Mouse (Mus musculus): ENCODE measurements around the gene Gm906.
A peak's percentile ranks its signal among the peaks of the same experiment; 100 is the strongest.
"Not testable (repeated sequence)": the region's sequence is repeated elsewhere in the genome, so short reads cannot be mapped to it uniquely, and the experiment has no call there.

Gene Gm906

GRCm38 (mm10) chr13:50250208-50250607 is at the start of gene Gm906:
Gm906 (minus strand) TSS chr13:50250308.
- DNase-seq: not testable (repeated sequence)

- DNase-seq: not testable (repeated sequence)
These were observed 33.2 kb upstream of the Gm906 start for GRCm38 (mm10) chr13:50283308-50283707.

- DNase-seq: no peak
These were observed 13.6 kb downstream of the Gm906 start for GRCm38 (mm10) chr13:50236487-50236886.

- peak in 1 of 2 experiments; percentile 39 for DNase-seq
These were observed 38.3 kb downstream of the Gm906 start for GRCm38 (mm10) chr13:50211842-50212241.

- not testable (repeated sequence) for DNase-seq
These were observed 39.9 kb downstream of the Gm906 start for GRCm38 (mm10) chr13:50210191-50210590.

- not testable (repeated sequence) for DNase-seq
These were observed 40.5 kb downstream of the Gm906 start for GRCm38 (mm10) chr13:50209651-50210050.

- no peak for DNase-seq
These were observed 42.1 kb downstream of the Gm906 start for GRCm38 (mm10) chr13:50207966-50208365.

GRCm38 (mm10) chr13:50196831-50197230 is 53.3 kb downstream of the Gm906 start:
- not testable (repeated sequence) for DNase-seq
